Mouse (Mus musculus) c-Kit-positive CD71-positive TER-119-positive erythroid progenitor cells, embryonic 14.5 days (primary cell): ENCODE measurements around the gene Aaas.
A peak's percentile ranks its signal among the peaks of the same experiment; 100 is the strongest.

Experiments used
- DNase-seq: peaks from one replicate; pipeline ENCODE4 v3.0.0-alpha.2; 2013; ENCODE audit warnings: low spot score

Gene Aaas

DNA sequence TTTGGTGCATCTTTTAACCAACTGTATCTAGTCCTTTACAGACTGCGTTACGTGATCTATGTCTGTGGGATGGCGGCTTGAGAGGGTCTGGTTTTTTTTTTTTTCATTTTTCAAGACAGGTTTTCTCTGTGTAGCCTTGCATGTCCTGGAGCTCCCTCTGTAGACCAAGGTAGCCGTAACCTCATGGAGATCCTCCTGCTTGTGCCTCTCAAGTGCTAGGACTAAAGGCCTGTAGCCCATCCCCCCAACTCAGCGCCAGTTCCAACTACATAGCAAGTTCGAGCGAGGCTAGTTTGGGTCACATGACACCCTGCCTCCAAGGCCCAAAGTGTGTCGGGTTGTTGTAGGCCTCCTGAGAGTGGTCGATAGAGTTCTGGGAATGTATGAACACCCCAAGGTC, 41.9 kb downstream of the Aaas start:
- DNase-seq, result no peak

- DNase-seq, result no peak
Observed at GRCm38 (mm10) chr15:102302542-102302941, 48.0 kb downstream of the Aaas start.

GRCm38 (mm10) chr15:102296368-102297006, 54.1 kb downstream of the Aaas start:
- peak; percentile 37 for DNase-seq

DNA sequence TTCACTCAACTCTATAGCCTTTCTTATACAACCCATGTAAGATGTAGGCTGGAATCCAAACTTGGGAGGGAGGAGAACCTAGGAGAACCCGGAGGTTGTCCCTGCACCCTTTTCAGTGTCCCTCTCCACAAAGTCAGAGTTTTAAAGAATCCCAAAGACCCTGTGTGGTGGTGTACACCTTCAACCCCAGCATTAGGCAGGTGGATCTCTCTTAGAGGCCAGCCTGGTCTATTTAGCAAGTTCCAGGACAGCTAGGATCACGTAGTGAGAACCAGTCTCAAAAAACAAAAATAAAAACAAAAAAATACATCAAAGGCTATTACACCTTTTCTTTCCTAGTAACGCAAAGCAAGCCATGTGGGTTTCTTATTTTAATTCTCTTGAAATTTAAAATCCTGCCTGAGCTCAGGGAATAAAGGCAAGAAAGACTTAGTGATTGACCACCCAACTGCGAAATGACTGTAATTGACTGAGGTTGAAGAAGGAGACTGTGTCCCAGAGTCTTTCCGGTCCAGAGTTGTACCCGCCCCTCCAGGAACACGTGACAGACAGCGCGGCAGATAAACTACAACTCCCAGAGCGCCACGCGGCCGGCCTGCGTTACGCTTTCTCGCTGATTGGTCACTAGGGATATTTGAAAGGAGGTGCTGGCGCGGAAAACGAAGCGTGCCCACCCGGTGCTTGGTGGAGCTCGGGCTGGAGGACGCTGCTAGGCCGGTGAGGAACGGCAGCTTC, 54.8 kb downstream of the Aaas start, which contains the start of gene Espl1:
Gene Espl1 (plus strand): TSS at position 634 of the 735 bp plus-strand sequence.
- peak; percentile 94 for DNase-seq
